Mouse (Mus musculus): ENCODE measurements around the gene Ralgps1. TPM values are rescaled to one million over a fixed set of nuclear protein-coding genes. Genes with fewer than 3 reads are reported as not detected.
"Not testable (repeated sequence)": the region's sequence is repeated elsewhere in the genome, so short reads cannot be mapped to it uniquely, and the experiment has no call there.

The Ralgps1 gene
- polyA plus RNA-seq, 1 experiment from 2014 or later = 2.8 TPM

DNA sequence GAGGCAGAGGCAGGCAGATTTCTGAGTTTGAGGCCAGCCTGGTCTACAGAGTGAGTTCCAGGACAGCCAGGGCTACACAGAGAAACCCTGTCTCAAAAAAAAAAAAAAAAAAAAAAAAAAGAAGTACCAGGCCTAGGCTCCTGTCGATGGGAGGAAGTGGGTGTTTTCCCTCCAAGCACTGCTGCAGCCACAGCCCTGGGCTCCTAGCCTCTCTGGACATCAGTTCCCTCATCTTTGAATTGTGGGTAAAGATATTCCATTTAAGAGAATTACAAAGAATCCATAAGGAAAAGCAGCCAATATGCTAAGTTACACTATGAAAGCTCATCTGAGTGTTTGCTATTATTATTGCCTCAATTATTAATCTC is 281.3 kb downstream of the Ralgps1 start:
- not testable (repeated sequence) for H3K27ac ChIP-seq; H3K4me1 ChIP-seq; H3K4me2 ChIP-seq; ATAC-seq (ENCODE audit: insufficient number of reproducible peaks, low FRiP score, low TSS enrichment, low read depth); H3K4me3 ChIP-seq; H3K36me3 ChIP-seq; H3K9me3 ChIP-seq; H3K9ac ChIP-seq; H3K27me3 ChIP-seq
- 67% methylated on average over 1 of the region's 1 CpGs for WGBS

- H3K9me3 ChIP-seq = no peaks in the 10 kb centered on the region
- no peak overlapping the region for H3K4me3 ChIP-seq
- no peaks in the 10 kb centered on the region; the same call in 1 of the 2 replicates for H3K4me1 ChIP-seq
- WGBS = 80% methylated on average over 5 of the region's 5 CpGs
- no peak for ATAC-seq (ENCODE audit: insufficient number of reproducible peaks, low FRiP score, low TSS enrichment, low read depth)
- H3K36me3 ChIP-seq = no peaks in the 10 kb centered on the region
- H3K27me3 ChIP-seq = no peaks in the 10 kb centered on the region
- no peak overlapping the region for H3K9ac ChIP-seq
- H3K27ac ChIP-seq = no peak overlapping the region
- H3K4me2 ChIP-seq = no peak overlapping the region
Measured at GRCm38 (mm10) chr2:33089356-33090032, 281.8 kb downstream of the Ralgps1 start.

- 65% methylated on average over 7 of the region's 7 CpGs for WGBS
- H3K27me3 ChIP-seq = no peaks in the 10 kb centered on the region
- no peaks in the 10 kb centered on the region for H3K9me3 ChIP-seq
- no peak for ATAC-seq (ENCODE audit: insufficient number of reproducible peaks, low FRiP score, low TSS enrichment, low read depth)
- no peak overlapping the region for H3K9ac ChIP-seq
- H3K36me3 ChIP-seq = no peaks in the 10 kb centered on the region
- H3K4me2 ChIP-seq = no peak overlapping the region
- H3K4me3 ChIP-seq = no peak overlapping the region
- H3K27ac ChIP-seq = no peak overlapping the region
- no peaks in the 10 kb centered on the region; the same call in 1 of the 2 replicates for H3K4me1 ChIP-seq
Measured at GRCm38 (mm10) chr2:33086671-33087363, 284.5 kb downstream of the Ralgps1 start.

DNA sequence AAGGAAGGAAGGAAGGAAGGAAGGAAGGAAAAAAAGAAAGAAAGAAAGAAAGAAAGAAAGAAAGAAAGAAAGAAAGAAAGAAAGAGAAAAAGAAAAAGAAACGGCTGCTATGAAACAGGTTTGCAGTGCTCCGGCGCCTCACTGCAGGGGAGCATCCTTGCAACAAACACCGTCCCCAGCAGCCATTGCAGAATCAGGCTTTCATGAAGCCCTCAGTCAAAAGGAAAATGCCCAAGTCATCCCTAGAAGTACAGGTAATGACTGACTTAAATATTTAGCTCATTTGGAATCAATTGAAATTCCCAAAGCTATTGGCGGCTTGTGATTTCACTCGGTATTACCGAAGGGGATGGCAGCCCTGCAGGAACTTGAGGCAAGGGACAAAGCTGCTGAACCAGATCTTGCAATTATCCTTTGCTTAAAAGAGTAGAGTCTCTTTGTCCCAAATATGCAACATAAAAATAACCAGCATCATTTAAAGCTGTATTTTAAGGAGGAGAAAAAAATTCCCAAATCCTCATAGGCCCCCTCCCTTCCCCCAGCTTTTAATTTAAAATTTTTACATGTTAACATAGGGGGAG is 285.2 kb downstream of the Ralgps1 start:
- Histone ChIP-seq H3K4me1 (no peaks in the 10 kb centered on the region; the same call in 1 of the 2 replicates), H3K9me3 (no peaks in the 10 kb centered on the region), H3K4me2 (no peak overlapping the region), H3K27ac (no peak overlapping the region), H3K36me3 (no peaks in the 10 kb centered on the region), H3K27me3 (no peaks in the 10 kb centered on the region), H3K4me3 (no peak overlapping the region), H3K9ac (no peak overlapping the region)
- WGBS = 48% methylated on average over 7 of the region's 7 CpGs
- ATAC-seq (ENCODE audit: insufficient number of reproducible peaks, low FRiP score, low TSS enrichment, low read depth) = no peak

- no peak overlapping the region for H3K27ac ChIP-seq
- no peak overlapping the region for H3K4me3 ChIP-seq
- WGBS = 76% methylated on average over 3 of the region's 3 CpGs
- no peaks in the 10 kb centered on the region for H3K9me3 ChIP-seq
- ATAC-seq (ENCODE audit: insufficient number of reproducible peaks, low FRiP score, low TSS enrichment, low read depth) = no peak
- no peak overlapping the region for H3K4me2 ChIP-seq
- H3K36me3 ChIP-seq = no peaks in the 10 kb centered on the region
- no peaks in the 10 kb centered on the region for H3K27me3 ChIP-seq
- H3K9ac ChIP-seq = no peak overlapping the region
- H3K4me1 ChIP-seq = 0 out of 2 replicates have a peak, but pooled peaks cover 3% of the 10 kb centered on the region
Measured at GRCm38 (mm10) chr2:33084221-33084620, 287.1 kb downstream of the Ralgps1 start.

Small RNAs within 50 kb of the gene (microRNA-seq; reads per million reads assigned to microRNA genes)
- gene Gm25998 = not detected

Other genes starting within 250 kb of the Ralgps1 start
- 8.5 and 8.8 TPM in 2 replicates for gene Garnl3, start 239.8 kb downstream of the Ralgps1 start, polyA plus RNA-seq (2015; fragmentation: Nextera tagmentation; extraction: Ambion mirVana)
- gene Angptl2, start 155.4 kb downstream of the Ralgps1 start, polyA plus RNA-seq (2015; fragmentation: Nextera tagmentation; extraction: Ambion mirVana) = 112 and 135 TPM in 2 replicates
- 6.5 and 7.1 TPM in 2 replicates for gene Zbtb34, start 59.8 kb upstream of the Ralgps1 start, polyA plus RNA-seq (2015; fragmentation: Nextera tagmentation; extraction: Ambion mirVana)
- gene Zbtb43, start 97.1 kb upstream of the Ralgps1 start, polyA plus RNA-seq (2015; fragmentation: Nextera tagmentation; extraction: Ambion mirVana) = 17.3 and 19.0 TPM in 2 replicates